Comparison of ENCODE assay signal across 8 mouse cellular contexts in genomic region chr5:130139393-130139792, GRCm38 (mm10). TPM values are rescaled to one million over a fixed set of nuclear protein-coding genes. Genes with fewer than 3 reads are reported as not detected.
A peak's percentile ranks its signal among the peaks of the same experiment; 100 is the strongest.
DNase-seq lines count a peak whose midpoint lies in the region; ATAC-seq and TF ChIP-seq lines count a peak whose summit lies in the region.

No protein-coding gene starts in this region.

- TF ChIP-seq CTCF in liver, adult 2 months (IDR thresholded peaks at IDR 0.05; ENCODE audit: low read depth, low read length): peak; percentile 57; the same call in 1 of the 2 replicates

- TF ChIP-seq POLR2A in liver, adult 2 months (IDR thresholded peaks at IDR 0.05; ENCODE audit: extremely low read depth, insufficient read depth, low read length): no peak

- H3K9ac ChIP-seq in midbrain, embryonic 14.5 days (replicated peaks; ENCODE audit: low read length): no peak overlapping the region
- H3K9ac ChIP-seq in midbrain, embryonic 13.5 days (replicated peaks): no peak overlapping the region
- no peak overlapping the region for H3K9ac ChIP-seq in liver, adult 2 months (ENCODE audit: low read depth, low read length)

- H3K79me2 ChIP-seq in liver, adult 2 months (ENCODE audit: control insufficient read depth, insufficient read depth, low read length): no peaks in the 10 kb centered on the region

- H3K4me1 ChIP-seq in midbrain, embryonic 14.5 days (ENCODE audit: control insufficient read depth, insufficient read depth, low read length): peaks cover 5% of the 10 kb centered on the region; the same call in 1 of the 2 replicates
- peaks cover 9% of the 10 kb centered on the region; the same call in 1 of the 2 replicates for H3K4me1 ChIP-seq in midbrain, embryonic 13.5 days (replicated peaks)
- H3K4me1 ChIP-seq in liver, adult 2 months (ENCODE audit: control insufficient read depth, insufficient read depth, low read length): peaks cover 14% of the 10 kb centered on the region

- WGBS in midbrain, embryonic 14.5 days: 32% methylated on average over 8 of the region's 8 CpGs
- WGBS in midbrain, embryonic 13.5 days: 30% methylated on average over 8 of the region's 8 CpGs
- WGBS in liver, adult 2 months: 7% methylated on average over 8 of the region's 8 CpGs

- no peaks in the 10 kb centered on the region for H3K27me3 ChIP-seq in midbrain, embryonic 14.5 days (ENCODE audit: control insufficient read depth, insufficient read depth, low read length)
- H3K27me3 ChIP-seq in midbrain, embryonic 13.5 days: no peaks in the 10 kb centered on the region
- no peaks in the 10 kb centered on the region for H3K27me3 ChIP-seq in liver, adult 2 months (ENCODE audit: control insufficient read depth, insufficient read depth, low read length)

- H3K27ac ChIP-seq in midbrain, embryonic 14.5 days (replicated peaks; ENCODE audit: low read depth, low read length): no peak overlapping the region
- H3K27ac ChIP-seq in midbrain, embryonic 13.5 days: no peak overlapping the region
- H3K27ac ChIP-seq in liver, adult 2 months (replicated peaks; ENCODE audit: insufficient read depth, low read depth, low read length): peak overlapping the region; percentile 50; the same call in 1 of the 2 replicates

- H3K4me3 ChIP-seq in midbrain, embryonic 14.5 days (replicated peaks; ENCODE audit: low read depth, low read length): no peak overlapping the region
- no peak overlapping the region for H3K4me3 ChIP-seq in midbrain, embryonic 13.5 days (replicated peaks)
- H3K4me3 ChIP-seq in liver, adult 2 months (ENCODE audit: insufficient read depth, low read depth, low read length): no peak overlapping the region

- H3K9me3 ChIP-seq in midbrain, embryonic 14.5 days (ENCODE audit: control insufficient read depth, low read length): no peaks in the 10 kb centered on the region
- no peaks in the 10 kb centered on the region for H3K9me3 ChIP-seq in midbrain, embryonic 13.5 days

- DNase-seq in midbrain, embryonic 14.5 days: peak; percentile 89
- DNase-seq in c-Kit-negative CD71-positive TER-119-positive erythroid progenitor cells, embryonic 14.5 days (ENCODE audit: low read depth, low spot score): peak; percentile 68
- peak; percentile 62 to 88 for DNase-seq in kidney, adult 8-10 months
- peak; percentile 76 for DNase-seq in liver, adult 2 months (ENCODE audit: extremely low read depth, low read depth, low spot score)
- peak; percentile 94 for DNase-seq in retina, embryonic 14.5 days (ENCODE audit: low spot score)
- DNase-seq in urinary bladder, adult 18-20 months (ENCODE audit: low spot score in 2 of 2): peak; percentile 61 to 70

- no peak overlapping the region for H3K4me2 ChIP-seq in midbrain, embryonic 14.5 days (ENCODE audit: low read length)
- no peak overlapping the region for H3K4me2 ChIP-seq in midbrain, embryonic 13.5 days (replicated peaks)

- 0 out of 2 replicates have a peak, but pooled peaks cover 5% of the 10 kb centered on the region for H3K36me3 ChIP-seq in midbrain, embryonic 14.5 days (ENCODE audit: control insufficient read depth, insufficient read depth, low read length)
- H3K36me3 ChIP-seq in midbrain, embryonic 13.5 days: peaks cover 11% of the 10 kb centered on the region; the same call in 1 of the 2 replicates
- H3K36me3 ChIP-seq in liver, adult 2 months (ENCODE audit: control insufficient read depth, insufficient read depth, low read length): no peaks in the 10 kb centered on the region

- ATAC-seq in midbrain, embryonic 14.5 days (ENCODE audit: low FRiP score, low TSS enrichment): no peak
- no peak for ATAC-seq in midbrain, embryonic 13.5 days
- ATAC-seq in frontal cortex, adult (ENCODE audit: low TSS enrichment): 0 out of 2 replicates have a peak, but pooled peaks have one; percentile 24

RNA-seq across cellular contexts. Expression of gene Kctd7, which starts 5.3 kb away (rescaled TPM):
- polyA plus RNA-seq in midbrain, embryonic 14.5 days (2014; fragmentation: Nextera tagmentation; extraction: Ambion mirVana): 14.8 and 15.5 TPM in 2 replicates
- 11.0 and 12.2 TPM in 2 replicates for polyA plus RNA-seq in midbrain, embryonic 13.5 days (2015; fragmentation: Nextera tagmentation; extraction: Ambion mirVana)
- 2.0 and 2.8 TPM in 2 replicates for total RNA-seq in liver, adult 2 months (2014; rRNA removed)
- polyA plus RNA-seq in liver, adult 2 months (2012; rRNA removed): 3.6 and 4.0 TPM in 2 replicates

RNA-seq across cellular contexts. Expression of gene Rabgef1, which starts 32.2 kb away (rescaled TPM):
- 38.9 and 40.3 TPM in 2 replicates for polyA plus RNA-seq in midbrain, embryonic 14.5 days (2014; fragmentation: Nextera tagmentation; extraction: Ambion mirVana)
- 39.7 and 40.3 TPM in 2 replicates for polyA plus RNA-seq in midbrain, embryonic 13.5 days (2015; fragmentation: Nextera tagmentation; extraction: Ambion mirVana)
- total RNA-seq in liver, adult 2 months (2014; rRNA removed): 11.4 and 13.1 TPM in 2 replicates
- 8.3 and 11.8 TPM in 2 replicates for polyA plus RNA-seq in liver, adult 2 months (2012; rRNA removed)
